Mouse (Mus musculus) lung, postnatal 0 days (tissue): ENCODE measurements around the gene Chrd.

Experiments used
- CTCF ChIP-seq: IDR thresholded peaks from 2 replicates; pipeline ENCODE4 v1.5.1; 2016; ENCODE audit warnings: antibody characterized with exemption, mild to moderate bottlenecking
- EP300 ChIP-seq: IDR thresholded peaks from 2 replicates; pipeline ENCODE4 v1.6.1; 2016; ENCODE audit warnings: antibody characterized with exemption, mild to moderate bottlenecking, control low read depth

DNA sequence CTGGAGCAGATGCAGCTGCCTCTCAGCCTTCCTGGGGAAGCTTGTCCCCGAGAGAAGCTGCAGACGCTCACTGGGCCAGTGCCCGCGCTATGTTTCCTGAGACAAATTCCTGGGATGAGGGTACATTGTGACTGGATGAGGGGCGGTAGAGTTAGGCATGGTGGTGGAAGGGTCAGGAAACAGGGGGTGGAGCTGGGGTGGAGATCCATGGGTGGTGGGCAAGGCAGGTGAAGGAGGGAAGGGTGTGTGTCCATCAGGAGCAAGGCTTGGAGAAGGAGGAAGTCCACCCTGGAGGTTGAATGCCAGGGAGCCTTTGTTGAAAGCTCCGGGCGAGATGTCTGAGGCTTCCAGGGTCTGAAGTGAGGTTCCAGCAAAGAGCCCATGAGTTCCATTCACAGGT, 7.6 kb upstream of the Chrd start:
- TF ChIP-seq EP300: no peak
- TF ChIP-seq CTCF: no peak
